Mouse (Mus musculus) cerebellum, postnatal 10 days (tissue): Measurements from ENCODE around the gene Zfp281.

Experiments
- DNase-seq, 2 experiments: peaks; one replicate each; pipeline ENCODE4 v3.0.0; 2021; ENCODE audit warnings: mixed read lengths in 2 of 2

The Zfp281 gene

DNA sequence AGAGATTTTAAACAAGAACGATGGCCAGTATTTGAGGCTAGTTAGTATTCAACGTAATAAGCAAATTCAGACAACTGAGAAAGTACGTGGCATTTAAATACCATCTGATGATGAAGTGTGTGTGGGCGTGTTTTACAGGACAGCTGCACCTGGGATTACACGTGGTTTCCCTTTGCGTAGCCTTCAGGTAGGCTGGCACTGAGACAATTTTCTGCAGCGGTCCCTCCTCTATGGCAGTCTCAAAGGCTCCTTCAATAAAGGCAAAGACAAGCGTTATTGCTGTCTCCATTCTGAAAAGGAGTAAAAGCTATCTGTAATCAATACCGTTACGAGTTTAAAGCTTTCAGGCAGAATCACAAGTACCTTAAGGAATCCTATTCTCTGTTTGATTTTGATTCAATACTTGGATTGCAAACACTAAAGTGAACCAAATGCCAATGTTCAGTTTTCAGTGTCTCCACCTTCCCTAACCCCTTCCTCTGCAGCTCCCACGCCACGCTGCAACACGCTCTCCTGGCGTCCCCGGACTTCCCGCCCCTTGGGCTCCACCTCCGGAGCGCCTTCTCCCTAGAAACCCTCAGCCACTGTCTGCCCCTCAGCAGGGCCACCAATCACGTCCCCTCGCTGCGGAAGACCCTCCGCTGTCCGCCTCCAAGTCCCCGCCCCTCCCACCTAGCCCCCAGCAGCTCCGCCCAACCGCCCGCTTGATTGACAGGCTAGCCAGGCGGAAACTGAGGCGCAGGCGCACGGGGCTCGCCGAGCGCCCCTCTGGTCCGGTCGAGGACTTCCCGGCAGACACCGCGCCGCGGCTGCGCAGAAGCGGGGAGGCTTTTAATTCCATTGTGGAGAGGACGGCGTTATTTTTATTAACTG is at the start of gene Zfp281:
Gene Zfp281, plus strand, starts transcription at position 756 of the 873 bp plus-strand sequence.
- DNase-seq: peak; percentile 98 to 99

DNA sequence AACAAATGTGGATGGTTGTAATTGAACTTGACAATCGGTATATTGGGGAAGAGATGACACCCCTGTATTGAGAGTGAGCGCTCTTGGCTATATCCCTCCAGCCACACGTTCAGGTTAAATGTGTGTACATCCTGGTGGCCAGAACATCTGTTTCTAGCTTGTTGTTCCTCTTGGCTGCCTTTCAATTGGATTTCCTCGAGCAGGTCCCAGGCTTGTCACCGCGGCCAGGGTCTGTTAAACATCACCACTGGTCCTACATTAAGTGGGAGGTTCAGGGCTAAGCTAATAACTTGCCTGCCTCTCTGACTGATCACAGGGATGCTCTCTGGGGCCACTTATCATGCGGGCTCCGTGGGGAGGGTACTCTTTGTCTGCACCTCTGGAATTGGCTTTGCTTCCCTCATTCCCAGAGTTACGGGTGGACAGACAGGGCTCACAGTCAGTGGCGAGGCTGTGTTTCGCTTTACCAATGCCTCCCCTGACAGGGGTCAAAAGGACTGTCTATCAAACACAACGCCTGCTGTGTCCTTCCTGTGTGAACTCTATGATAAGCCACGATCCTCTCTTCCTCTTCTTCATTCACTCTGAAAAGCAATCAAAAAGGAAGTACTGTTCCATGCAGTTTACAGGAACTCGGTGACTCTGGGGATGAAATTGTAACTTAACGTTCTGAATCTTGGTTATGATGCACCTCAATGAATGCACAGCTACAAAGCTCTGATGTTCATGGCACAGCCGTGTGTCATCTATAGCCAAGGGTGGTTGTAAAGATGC is 46.6 kb upstream of the Zfp281 start:
- DNase-seq: no peak

GRCm38 (mm10) chr1:136579360-136579759 is 45.3 kb upstream of the Zfp281 start:
- DNase-seq: no peak

DNA sequence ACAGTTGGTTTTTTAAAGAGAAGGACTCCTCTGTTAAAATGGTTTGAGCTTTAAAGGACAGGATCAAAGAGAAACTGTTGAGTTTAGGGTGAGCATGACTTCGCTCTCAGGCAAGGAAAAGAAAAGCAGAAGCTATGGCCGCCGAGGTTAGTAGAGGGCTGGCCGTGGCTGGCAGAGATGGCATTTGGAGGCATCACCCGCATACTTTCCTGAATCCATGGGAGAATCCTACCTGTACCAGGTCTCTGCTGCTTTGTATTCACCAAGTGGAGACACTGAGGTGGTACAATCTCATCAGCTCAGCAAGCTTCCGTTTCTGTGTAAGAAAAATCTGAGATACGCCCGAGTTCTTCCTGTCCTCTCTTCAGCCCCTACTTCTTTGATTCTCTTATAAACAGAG is 44.4 kb upstream of the Zfp281 start:
- DNase-seq: no peak

GRCm38 (mm10) chr1:136581841-136582240 is 42.9 kb upstream of the Zfp281 start:
- DNase-seq: no peak

DNA sequence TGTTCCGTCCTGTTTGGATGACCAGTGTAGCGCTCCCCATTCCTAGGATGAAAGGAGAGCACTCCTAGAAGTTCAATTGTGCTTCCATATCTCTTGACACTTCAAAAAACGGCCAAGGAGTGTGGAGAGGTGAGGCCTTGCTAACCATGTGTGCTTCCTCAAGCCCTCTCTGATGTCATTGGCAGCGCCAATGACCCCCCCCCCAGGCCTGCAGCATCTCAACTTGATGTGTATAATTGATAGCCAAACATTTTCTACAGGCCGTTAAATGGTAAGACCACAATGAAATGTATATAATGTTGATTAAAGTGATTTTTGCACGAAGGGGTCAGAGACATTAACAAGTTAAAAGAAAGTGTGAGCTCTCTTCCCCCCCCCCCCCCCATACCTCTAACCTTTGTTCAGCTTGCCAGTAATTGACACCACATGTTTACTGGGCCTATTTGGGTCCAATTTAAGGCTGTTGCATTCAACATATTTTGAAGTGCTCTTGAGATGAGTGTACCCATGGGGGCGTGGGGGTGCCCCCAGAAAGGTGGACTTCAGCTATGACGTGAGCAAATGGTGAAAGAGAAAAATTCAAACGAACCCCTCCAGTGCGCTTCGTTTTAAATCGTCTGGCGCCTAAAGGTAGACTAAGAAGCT is 36.8 kb upstream of the Zfp281 start:
- no peak for DNase-seq

- peak; percentile 47 to 53 for DNase-seq
Measured at GRCm38 (mm10) chr1:136588908-136589307, 35.8 kb upstream of the Zfp281 start.

DNA sequence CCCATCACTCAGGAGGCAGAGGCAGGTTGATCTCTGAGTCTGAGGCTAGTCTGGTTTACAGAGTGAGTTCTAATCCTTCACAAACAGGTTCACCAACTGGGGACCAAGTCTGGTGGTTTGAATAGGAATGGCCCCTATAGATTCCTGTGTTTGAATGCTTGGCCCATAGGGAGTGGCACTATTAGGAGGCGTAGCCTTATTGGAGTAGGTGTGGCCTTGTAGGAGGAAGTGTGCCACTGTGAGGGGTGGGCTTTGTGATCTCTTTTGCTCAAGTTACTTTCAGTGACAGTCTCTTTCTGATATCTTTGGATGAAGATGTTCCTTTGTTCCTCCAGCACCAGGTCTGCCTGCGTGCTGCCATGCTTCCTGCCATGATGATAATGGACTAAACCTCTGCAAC is 32.0 kb upstream of the Zfp281 start:
- no peak for DNase-seq

GRCm38 (mm10) chr1:136594235-136594850 is 30.4 kb upstream of the Zfp281 start:
- DNase-seq: no peak

DNA sequence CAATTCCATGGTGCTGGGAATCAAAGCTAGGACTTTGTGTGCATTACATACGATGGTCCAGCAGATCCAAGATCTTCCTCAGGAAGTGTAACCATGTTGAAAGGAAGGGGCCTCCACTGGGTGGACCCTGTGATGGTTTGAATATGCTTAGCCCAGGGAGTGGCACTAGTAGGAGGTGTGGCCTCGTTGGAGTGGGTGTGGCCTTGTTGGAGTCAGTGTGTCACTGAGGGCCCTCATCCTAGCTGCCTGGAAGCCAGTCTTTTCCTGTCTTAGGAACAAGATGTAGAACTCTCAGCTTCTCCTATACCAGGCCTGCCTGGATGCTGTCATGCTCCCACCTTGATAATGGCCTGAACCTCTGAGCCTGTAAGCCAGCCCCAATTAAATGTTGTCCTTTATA is 27.9 kb upstream of the Zfp281 start:
- DNase-seq: no peak

DNA sequence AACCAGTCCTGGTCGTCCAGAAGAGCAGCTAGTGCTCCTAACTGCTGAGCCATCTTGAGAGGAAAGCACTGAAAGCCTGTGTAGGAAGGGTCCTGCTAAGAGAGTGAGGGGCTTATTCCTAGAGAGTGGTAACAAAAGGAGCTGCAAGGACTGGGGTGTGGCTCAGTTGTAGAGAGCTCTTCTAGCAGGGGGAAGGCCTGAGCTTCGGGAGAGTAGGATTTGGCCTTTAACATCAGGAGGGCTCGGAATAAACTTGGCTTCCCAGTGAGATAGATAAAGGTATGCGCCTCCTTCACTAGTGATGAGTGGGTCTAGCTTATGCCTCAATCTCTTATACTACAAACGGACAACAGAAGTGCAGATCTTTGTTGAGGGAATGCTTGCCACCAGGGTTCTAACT is 26.4 kb upstream of the Zfp281 start:
- no peak for DNase-seq

DNA sequence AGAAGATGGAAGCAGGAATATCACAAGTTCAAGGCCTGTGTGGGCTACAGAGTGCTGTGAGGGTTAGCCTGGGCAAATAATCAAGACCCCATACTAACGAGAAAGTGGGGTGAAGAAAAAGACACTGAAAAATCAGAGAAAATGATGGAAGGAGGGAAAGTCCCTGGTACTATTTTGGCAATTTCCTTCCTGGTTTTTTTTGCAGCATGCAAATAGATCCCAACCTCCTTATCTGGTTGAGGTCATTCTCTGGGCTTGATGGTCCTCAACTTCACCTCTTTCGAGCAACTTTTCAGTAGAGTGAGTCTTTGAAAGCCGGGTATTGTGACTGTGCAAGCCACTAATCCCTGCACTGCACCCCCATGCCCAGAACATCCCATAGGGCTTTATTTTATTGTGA is 24.6 kb upstream of the Zfp281 start:
- DNase-seq: no peak

DNA sequence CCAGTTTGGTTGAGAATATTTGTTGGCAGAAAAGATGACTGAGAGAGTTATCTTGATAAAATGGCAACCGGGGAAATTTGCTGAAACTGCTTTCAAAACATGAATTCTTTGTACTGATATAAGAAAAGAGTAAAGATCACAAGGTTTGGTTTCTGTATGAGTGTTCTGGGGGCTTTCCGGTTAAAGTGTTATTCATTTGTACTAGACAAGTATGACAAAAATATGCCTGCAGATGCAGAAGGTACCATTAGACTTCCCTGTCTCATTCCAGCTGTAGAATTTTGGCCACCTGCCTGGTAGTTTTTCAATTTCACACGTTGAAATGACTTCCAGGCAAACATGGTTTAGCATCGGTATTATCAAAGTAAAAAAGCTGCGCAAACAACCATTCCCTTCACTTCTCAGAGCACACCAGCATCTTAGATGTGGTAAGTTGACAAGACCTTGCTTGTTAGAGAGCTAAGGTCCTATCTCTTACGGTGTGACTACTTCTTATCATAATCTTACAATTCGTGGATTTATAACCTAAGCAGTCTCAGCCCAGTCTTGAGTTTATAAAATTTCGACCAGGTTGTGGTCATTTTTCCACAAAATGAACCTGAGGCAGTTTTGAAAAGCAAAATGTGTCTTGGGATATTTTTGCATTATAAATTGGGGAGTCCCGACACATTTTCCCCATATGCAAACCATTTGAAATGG is 23.9 kb upstream of the Zfp281 start:
- DNase-seq: no peak

GRCm38 (mm10) chr1:136601346-136601888 is 23.3 kb upstream of the Zfp281 start:
- no peak for DNase-seq

DNA sequence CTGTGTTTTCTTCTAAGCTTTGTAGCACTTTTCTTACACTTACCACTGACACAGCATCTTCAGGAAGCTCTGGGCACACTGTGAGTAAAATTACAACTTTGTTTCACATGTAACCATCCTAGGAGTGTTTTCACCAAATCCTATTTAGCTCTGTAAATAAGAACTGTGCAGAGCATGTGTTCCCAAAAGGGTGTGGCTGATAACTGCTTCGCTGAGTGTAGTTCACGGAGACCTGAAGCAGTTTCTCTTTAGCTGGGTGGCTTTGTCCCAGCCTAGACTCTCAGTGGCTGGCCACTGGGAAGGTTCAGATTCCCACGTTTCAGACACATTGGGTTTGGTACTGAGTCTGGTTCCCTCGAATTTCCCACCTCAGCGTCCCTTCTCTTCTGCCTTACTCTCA is 22.4 kb upstream of the Zfp281 start:
- no peak for DNase-seq

- no peak for DNase-seq
Measured at GRCm38 (mm10) chr1:136604190-136604589, 20.5 kb upstream of the Zfp281 start.

- DNase-seq: no peak
Measured at GRCm38 (mm10) chr1:136605790-136606189, 18.9 kb upstream of the Zfp281 start.

- no peak for DNase-seq
Measured at GRCm38 (mm10) chr1:136606278-136606677, 18.4 kb upstream of the Zfp281 start.

GRCm38 (mm10) chr1:136608339-136609261 is 16.1 kb upstream of the Zfp281 start:
- no peak for DNase-seq

GRCm38 (mm10) chr1:136611803-136612202 is 12.9 kb upstream of the Zfp281 start:
- DNase-seq: no peak

DNA sequence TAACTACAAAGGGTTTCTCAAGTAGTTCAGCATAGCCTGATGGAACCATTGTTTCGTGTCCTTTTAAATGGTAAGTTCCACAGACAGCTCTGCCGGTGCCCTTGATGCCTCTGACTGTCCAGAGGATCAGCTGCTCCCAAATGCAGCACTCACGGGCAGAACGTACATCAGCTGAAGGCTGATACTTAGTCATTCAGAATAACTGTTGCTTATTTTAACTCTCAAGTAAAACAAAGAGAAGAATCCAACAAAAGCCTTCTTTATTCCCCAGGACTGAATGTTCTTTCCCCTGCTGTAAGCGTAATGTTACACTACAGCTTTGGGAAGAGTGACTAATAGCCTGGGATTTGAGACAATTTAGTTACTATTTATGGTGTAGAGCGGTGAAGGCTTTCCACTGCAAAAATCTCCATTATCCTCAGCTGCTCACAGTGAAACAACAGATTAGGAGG is 11.4 kb upstream of the Zfp281 start:
- no peak for DNase-seq
